Comparison of ENCODE assay signal across 8 mouse cellular contexts in the genomic region with DNA sequence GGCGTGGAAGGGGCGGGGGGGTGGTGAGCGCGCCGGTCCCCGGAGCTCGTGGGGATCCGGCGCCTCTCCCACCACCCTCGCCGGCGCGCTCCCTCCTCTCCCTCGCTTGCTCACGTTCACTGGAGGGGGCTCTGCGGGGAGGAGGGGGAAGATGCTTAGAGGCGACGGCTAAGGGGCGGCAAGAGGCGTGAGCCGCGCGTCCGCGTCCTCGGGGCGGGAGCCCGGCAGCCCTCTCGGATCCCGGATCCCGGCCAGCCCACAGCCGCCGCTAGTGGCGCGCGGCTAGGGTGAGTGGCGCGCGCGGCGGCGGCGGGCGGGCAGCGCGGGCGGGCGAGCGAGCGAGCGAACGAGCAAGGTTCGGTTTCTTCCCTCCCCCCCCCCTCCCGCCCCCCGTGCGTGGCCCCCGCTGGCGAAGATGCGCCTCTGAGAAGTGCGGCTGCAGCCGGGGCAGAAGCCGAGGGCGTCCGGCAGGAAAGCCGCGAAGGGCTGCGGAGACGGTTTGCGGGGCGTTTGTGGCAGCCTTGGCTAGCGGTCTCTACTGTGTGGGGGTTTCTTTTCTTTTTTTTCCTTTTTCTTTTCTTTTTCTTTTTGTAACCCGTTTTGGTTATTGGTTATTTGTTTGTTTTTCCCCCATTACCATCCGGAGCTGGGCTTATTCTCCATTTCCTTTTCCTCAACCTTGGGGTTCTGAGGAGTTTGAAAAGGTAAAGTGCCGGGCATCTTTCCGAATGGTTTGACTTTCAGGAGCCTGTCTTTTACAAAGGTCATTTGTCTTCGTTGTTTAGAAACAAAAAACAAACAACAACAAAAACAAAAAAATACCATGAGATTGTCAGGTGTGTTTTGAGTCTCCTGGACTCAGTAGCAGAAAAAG.
DNase-seq lines count a peak whose midpoint lies in the region; ATAC-seq lines count a peak whose summit lies in the region.

No protein-coding gene starts in this region.

- WGBS in embryonic facial prominence, embryonic 15.5 days: under 1% methylated on average over 50 of the region's 76 CpGs
- under 1% methylated on average over 24 of the region's 76 CpGs for WGBS in hindbrain, embryonic 16.5 days
- under 1% methylated on average over 60 of the region's 76 CpGs for WGBS in liver, embryonic 15.5 days (ENCODE audit: insufficient replicate concordance)

- ATAC-seq in embryonic facial prominence, embryonic 15.5 days (ENCODE audit: insufficient number of reproducible peaks, low FRiP score, low TSS enrichment, low read depth): peak; percentile 51; the same call in 1 of the 2 replicates
- ATAC-seq in hindbrain, embryonic 16.5 days: peak; percentile 90
- ATAC-seq in liver, embryonic 15.5 days (ENCODE audit: insufficient read depth): no peak

- no peak overlapping the region for H3K9ac ChIP-seq in embryonic facial prominence, embryonic 15.5 days
- H3K9ac ChIP-seq in hindbrain, embryonic 16.5 days (ENCODE audit: low read depth, low read length): peak overlapping the region; percentile 85
- no peak overlapping the region for H3K9ac ChIP-seq in liver, embryonic 15.5 days

- peak; percentile 8 for DNase-seq in adrenal gland, postnatal 25 days
- no peak for DNase-seq in adrenal gland, adult 18-20 months (ENCODE audit: low spot score in 2 of 2)
- DNase-seq in R1 (ENCODE audit: low read depth, low spot score): peak; percentile 57
- peak; percentile 68 for DNase-seq in right cerebral cortex, postnatal 4 days
- DNase-seq in adrenal gland, postnatal 4 days (ENCODE audit: low spot score in 2 of 2): no peak

- H3K4me3 ChIP-seq in embryonic facial prominence, embryonic 15.5 days (replicated peaks): peak overlapping the region; percentile 52
- peak overlapping the region; percentile 70 for H3K4me3 ChIP-seq in hindbrain, embryonic 16.5 days (ENCODE audit: low read length)
- peak overlapping the region; percentile 17; the same call in 1 of the 2 replicates for H3K4me3 ChIP-seq in liver, embryonic 15.5 days (replicated peaks)

- no peaks in the 10 kb centered on the region for H3K36me3 ChIP-seq in embryonic facial prominence, embryonic 15.5 days
- H3K36me3 ChIP-seq in hindbrain, embryonic 16.5 days (ENCODE audit: control insufficient read depth, insufficient read depth, low read length): no peaks in the 10 kb centered on the region
- no peaks in the 10 kb centered on the region for H3K36me3 ChIP-seq in liver, embryonic 15.5 days (replicated peaks)

- peak overlapping the region; percentile 90 for H3K4me2 ChIP-seq in embryonic facial prominence, embryonic 15.5 days (replicated peaks)
- peak overlapping the region; percentile 66 for H3K4me2 ChIP-seq in hindbrain, embryonic 16.5 days (ENCODE audit: low read length)
- peak overlapping the region; percentile 45 for H3K4me2 ChIP-seq in liver, embryonic 15.5 days

- no peaks in the 10 kb centered on the region for H3K9me3 ChIP-seq in embryonic facial prominence, embryonic 15.5 days (replicated peaks)
- no peaks in the 10 kb centered on the region for H3K9me3 ChIP-seq in hindbrain, embryonic 16.5 days (ENCODE audit: control insufficient read depth, low read length)
- H3K9me3 ChIP-seq in liver, embryonic 15.5 days (replicated peaks): no peaks in the 10 kb centered on the region

- H3K27me3 ChIP-seq in embryonic facial prominence, embryonic 15.5 days: peaks cover 63% of the 10 kb centered on the region
- no peaks in the 10 kb centered on the region for H3K27me3 ChIP-seq in hindbrain, embryonic 16.5 days (replicated peaks; ENCODE audit: control insufficient read depth, insufficient read depth, low read length)
- peaks cover 63% of the 10 kb centered on the region for H3K27me3 ChIP-seq in liver, embryonic 15.5 days

- H3K27ac ChIP-seq in embryonic facial prominence, embryonic 15.5 days (replicated peaks): no peak overlapping the region
- H3K27ac ChIP-seq in hindbrain, embryonic 16.5 days (ENCODE audit: low read depth, low read length): peak overlapping the region; percentile 96
- no peak overlapping the region for H3K27ac ChIP-seq in liver, embryonic 15.5 days (replicated peaks)

- H3K4me1 ChIP-seq in embryonic facial prominence, embryonic 15.5 days: peaks cover 10% of the 10 kb centered on the region; the same call in 1 of the 2 replicates
- H3K4me1 ChIP-seq in hindbrain, embryonic 16.5 days (ENCODE audit: control insufficient read depth, insufficient read depth, low read depth, low read length): peaks cover 3% of the 10 kb centered on the region; the same call in 1 of the 2 replicates
- no peaks in the 10 kb centered on the region for H3K4me1 ChIP-seq in liver, embryonic 15.5 days (replicated peaks)

Comparison
In these comparisons a context has a peak if more than half of its experiments do, and no peak if none do; other contexts are left out.
1. DNase-seq: peak in adrenal gland, postnatal 25 days (single experiment), R1 (single experiment) and right cerebral cortex, postnatal 4 days (single experiment); none in adrenal gland, adult 18-20 months (0 of 2) and adrenal gland, postnatal 4 days (0 of 2).
2. H3K4me3 ChIP-seq: peak in every context shown above with its lines; median percentile 70 in hindbrain, embryonic 16.5 days; 52 in embryonic facial prominence, embryonic 15.5 days; 17 in liver, embryonic 15.5 days.
3. Peak in every context shown above with its lines, with median percentiles within 50 percentile points of each other: H3K4me2 ChIP-seq.